Mouse (Mus musculus): ENCODE data around the gene Slc44a3. TPM values are rescaled to one million over a fixed set of nuclear protein-coding genes. Genes with fewer than 3 reads are reported as not detected.
"Not testable (repeated sequence)": the region's sequence is repeated elsewhere in the genome, so short reads cannot be mapped to it uniquely, and the experiment has no call there.

Gene Slc44a3
- total RNA-seq, 2 experiments from 2014 or later = not detected

GRCm38 (mm10) chr3:121553294-121553693 is 21.1 kb upstream of the Slc44a3 start:
- ATAC-seq (ENCODE audit: poor library complexity, severe bottlenecking) = no peak

DNA sequence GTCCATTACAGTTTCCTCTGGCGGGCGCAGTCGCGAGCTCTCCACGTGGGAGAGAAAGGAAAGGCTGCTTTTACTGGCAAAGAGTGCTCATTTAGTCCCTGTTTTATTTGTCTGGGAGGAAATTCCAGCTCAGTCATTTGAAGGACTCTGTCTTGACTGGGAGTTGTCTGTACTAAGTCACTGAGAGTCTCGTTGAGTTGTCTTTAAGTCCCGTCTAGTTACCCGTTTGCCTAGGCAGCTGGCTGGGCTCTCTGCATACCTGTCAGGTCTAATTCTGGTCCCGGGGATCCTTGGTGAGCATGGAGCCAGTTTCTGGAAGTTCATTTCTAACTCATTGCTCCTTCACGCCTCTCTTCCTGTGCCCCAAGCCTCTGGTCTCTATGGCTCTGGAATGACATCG is 20.5 kb upstream of the Slc44a3 start:
- ATAC-seq (ENCODE audit: poor library complexity, severe bottlenecking) = no peak

GRCm38 (mm10) chr3:121550370-121550769 is 18.2 kb upstream of the Slc44a3 start:
- peak; percentile 39; the same call in 1 of the 2 replicates for ATAC-seq (ENCODE audit: poor library complexity, severe bottlenecking)

DNA sequence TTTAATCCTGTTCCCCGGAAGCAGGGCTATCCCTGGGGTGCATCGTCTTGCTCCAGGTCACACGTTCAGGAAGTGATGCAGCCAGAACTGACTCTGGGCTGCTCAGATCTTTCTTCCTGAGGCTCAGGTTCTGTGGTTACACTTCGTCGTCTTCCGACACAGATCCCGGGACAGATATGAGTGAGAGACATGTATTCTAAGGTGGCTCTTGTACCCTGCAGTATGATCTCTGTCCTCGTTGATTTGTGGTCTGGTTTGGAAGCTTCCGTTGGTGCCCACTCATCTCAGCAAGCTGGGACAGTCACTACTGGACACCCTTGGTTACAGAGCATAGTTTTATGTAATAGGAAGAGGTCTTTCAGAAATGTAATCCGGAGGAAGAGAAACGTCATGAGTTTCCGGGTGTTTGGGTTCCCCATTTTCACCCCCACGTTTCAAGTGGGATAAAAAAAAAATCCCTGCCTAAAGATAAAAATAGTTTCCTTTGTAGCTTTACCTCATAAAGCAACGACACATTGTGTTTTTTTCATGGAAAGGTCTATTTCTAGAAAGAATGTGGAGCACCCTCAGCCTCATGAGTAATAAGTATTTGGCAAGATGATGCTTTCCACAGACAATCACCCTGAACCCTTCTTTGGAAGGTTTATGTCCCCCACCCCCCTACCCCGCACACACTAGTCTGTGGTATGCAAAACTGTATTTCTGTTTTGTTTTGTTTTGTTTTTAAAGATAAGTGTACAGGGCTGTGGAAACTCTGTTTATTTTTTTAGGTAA is 15.8 kb upstream of the Slc44a3 start:
- peak; percentile 80 for ATAC-seq (ENCODE audit: poor library complexity, severe bottlenecking)

DNA sequence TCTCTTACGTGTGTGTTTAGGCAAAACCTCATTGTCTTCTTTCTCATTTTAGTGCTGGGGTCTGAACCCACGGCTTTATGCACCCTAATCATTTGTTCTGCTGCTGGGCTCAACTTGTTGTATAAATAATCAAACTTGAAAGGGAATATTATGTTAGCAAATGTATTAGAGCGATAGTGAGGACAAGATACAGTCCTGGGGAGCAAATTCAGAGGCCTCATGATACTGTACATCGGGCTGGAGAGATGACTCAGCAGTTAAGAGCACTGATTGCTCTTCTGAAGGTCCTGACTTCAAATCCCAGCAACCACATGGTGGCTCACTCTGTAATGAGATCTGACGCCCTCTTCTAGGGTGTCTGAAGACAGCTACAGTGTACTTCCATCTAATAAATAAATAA is 8.4 kb upstream of the Slc44a3 start:
- no peak for ATAC-seq (ENCODE audit: poor library complexity, severe bottlenecking)

- no peak; the same call in 1 of the 2 replicates for ATAC-seq (ENCODE audit: poor library complexity, severe bottlenecking)
These were observed 7.7 kb upstream of the Slc44a3 start for GRCm38 (mm10) chr3:121539871-121540431.

- not testable (repeated sequence) for ATAC-seq (ENCODE audit: poor library complexity, severe bottlenecking)
These were observed 6.6 kb upstream of the Slc44a3 start for GRCm38 (mm10) chr3:121538847-121539246.

DNA sequence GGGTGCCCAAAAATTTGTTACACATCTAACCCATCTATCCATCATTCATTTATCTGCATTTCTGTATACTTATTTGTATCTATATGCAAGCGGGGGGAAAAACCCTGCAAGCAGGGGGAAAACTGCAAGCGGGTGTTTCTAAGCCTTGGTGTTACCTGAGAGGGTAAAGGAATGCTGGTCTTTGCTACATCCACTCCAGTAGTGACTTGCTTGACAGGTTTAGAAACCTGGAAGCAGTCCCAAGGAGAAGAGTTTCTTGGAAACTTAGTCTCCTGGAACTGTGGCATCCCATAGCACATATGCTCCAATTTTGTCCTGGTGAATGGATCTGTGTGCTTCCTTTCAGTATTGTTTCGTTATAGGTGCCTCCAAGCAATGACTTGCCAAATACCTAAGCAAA is 5.8 kb upstream of the Slc44a3 start:
- ATAC-seq (ENCODE audit: poor library complexity, severe bottlenecking) = no peak

GRCm38 (mm10) chr3:121536803-121537202 is 4.6 kb upstream of the Slc44a3 start:
- no peak for ATAC-seq (ENCODE audit: poor library complexity, severe bottlenecking)

GRCm38 (mm10) chr3:121535813-121536504 is 3.8 kb upstream of the Slc44a3 start:
- peak; percentile 86 for ATAC-seq (ENCODE audit: poor library complexity, severe bottlenecking)

DNA sequence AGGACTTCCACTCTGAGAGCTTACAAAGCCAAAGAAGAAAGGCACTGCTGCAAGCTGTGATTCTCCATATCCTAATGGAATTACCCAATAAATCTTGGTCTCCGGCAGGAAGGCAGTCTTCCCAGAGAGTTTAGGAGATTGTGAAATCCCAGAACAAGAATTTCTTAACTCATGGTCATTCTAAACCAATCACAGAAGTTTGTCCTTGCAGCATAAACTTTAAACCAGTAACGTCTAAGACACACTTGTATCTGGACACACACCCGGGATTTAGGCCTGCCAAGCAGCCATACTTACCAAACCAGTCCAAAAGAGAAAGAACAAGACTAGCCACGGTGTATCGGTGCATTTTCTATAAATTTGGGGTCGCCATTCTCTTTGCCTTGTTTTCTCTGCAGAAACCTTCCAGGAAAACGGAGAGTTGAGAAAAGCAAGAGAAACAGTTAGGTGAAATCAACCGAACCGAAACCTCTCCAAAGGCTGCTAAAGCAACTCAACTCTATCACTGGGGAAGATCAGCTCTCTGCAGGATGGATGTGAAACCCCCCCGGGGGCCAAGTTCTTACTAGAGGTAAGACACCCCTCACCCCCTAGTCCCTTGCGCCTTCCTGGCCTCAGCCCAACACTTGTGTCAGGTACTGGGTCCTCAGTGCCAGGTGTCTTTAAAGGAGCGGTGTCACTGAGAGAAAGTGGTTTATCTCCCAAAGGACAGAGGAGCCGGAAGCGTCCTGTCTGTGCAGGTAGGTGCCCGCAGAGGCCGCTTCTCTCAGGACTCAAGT is 645 bp downstream of the Slc44a3 start:
- ATAC-seq (ENCODE audit: poor library complexity, severe bottlenecking) = no peak

DNA sequence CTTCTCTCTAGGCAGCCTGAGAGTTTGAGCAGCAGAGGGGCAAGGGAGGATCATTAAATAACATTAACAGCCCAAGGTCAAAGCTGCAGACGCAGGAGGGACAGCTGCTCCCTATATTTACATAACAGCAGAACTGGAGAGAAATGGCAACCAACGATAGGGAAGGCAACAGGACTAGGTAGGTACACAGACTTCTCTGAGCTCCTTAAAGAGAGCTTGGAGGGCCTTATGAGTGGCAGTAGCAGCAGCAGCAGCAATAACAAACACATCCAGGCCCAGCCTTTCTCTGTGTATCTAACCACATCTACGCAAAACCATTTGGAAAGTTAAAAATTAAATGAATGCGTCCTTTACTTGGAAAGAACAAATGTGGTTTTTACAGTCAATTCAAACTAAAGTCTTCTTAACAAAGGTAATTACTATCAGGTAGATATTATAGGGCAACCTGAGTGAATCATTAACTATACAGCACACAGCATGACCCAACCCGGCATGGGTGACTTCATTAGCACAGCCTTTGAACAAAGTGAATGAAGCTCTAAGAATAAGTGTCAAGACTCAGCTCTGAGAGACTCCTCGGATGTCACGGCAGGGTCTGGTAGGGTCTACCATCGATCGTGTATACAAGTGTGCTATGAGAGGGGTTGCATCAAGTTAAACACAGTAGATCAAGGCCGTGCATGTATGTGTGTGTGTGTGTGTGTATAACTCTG is 1.5 kb downstream of the Slc44a3 start:
- ATAC-seq (ENCODE audit: poor library complexity, severe bottlenecking) = no peak

DNA sequence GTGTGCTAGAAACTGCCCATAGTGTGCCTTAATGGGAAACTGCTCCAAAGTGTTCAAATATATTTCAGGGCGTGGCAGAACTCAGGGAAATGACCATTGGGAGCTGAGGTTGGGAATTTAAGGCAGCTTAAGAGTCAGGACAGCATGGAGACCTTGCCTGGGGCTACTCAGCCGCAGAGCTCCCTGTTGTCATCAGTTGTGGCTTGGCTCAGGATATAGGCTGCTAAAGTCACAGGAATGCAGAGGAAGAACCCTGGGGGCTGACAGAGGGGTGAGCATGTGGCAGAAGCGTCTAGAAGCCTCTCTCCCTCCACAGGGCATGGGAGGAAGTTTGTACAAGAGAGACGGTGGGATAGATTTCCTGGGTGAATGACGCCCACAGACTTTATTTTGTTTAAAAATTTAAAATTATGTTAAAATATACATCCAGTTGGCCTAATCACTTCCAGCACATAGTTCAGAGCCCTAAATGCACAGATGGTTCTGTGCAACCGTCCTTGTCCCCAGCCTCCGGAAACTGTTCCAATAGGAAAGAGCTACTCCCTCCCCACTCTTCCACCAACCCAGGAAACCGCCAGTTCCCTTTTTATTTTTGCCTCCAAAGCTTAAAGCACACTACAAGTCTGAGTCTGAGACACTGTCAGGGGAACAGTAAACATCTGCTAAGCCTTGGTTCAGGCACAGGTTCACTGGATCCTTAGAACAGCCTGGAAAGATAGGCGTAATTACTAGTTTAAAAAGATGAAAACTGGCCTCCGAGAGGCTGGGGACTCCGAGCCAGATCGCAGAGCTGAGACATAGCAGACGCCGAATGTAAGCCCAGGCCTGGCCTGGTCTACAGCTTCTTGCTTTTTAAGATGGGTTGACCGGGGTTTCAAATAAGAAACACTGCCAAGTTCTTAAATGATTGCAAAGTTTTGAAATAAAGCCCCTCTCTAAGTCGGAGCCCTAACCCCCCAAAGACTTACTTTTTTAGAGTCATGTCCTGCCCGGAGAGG is 5.8 kb downstream of the Slc44a3 start:
- ATAC-seq (ENCODE audit: poor library complexity, severe bottlenecking) = no peak

GRCm38 (mm10) chr3:121521633-121522125 is 10.5 kb downstream of the Slc44a3 start:
- ATAC-seq (ENCODE audit: poor library complexity, severe bottlenecking) = no peak

DNA sequence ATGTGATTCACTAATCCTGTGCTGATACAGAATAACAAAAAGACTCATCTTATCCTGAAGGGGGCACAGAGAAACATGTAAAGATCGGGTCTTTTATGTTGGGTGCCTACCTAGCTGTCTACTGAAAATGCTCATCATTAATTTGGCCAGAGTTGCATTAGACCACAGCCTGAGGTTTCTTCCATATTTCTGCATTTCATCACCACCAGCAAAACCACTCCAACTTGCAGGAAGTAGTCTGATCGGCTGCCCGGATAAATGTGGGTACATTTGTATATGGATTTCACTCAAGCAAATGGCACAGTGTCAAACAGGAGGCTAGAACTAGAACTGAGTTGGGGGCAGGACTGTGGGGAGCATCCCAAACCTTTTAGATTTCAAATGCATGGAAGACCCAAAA is 11.1 kb downstream of the Slc44a3 start:
- ATAC-seq (ENCODE audit: poor library complexity, severe bottlenecking) = no peak

GRCm38 (mm10) chr3:121517030-121517429 is 15.2 kb downstream of the Slc44a3 start:
- ATAC-seq (ENCODE audit: poor library complexity, severe bottlenecking) = no peak

GRCm38 (mm10) chr3:121509141-121509540 is 23.1 kb downstream of the Slc44a3 start:
- peak; percentile 65 for ATAC-seq (ENCODE audit: poor library complexity, severe bottlenecking)

DNA sequence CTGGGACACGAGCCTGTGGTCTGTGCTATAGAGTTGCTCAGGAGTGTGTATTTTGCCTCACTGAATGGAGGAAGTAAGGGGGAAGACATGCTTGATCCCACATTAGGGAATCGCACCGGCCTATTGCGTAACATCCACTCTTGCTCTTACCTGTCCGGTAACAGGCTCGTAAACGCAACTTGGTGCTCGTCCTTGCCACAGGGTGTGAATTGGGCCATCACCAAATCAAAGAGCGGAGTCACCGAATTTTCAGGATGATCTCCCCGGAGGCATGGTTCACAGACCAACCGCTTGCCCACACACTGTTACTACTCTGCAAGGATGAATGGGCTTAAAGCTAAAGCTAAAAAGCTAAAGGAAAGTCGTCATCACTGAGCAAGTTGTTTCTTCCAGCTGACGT is 24.5 kb downstream of the Slc44a3 start:
- ATAC-seq (ENCODE audit: poor library complexity, severe bottlenecking) = no peak

DNA sequence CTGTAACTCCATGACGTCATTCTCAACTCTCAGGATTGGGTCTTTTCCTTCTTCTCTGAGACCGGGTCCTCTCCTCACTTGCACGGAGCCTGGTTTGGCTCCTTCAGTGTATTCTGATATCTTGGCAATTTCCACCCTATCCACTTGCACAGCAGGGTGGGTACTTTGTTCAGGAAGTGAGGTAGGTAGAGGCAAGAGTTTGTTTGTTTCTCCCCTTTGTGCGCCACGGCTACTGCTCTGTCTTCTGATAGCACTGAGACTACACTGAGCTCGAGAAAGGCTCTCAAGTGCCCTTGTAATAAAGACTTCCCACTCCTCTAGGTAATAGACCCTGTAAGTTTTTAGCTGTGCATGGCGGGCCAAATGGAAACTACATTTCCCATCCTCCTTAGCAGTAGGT is 25.4 kb downstream of the Slc44a3 start:
- no peak for ATAC-seq (ENCODE audit: poor library complexity, severe bottlenecking)
